Mouse (Mus musculus) left cerebral cortex, adult 2 months (tissue): ENCODE measurements around the gene Slc35a3. TPM values are rescaled to one million over a fixed set of nuclear protein-coding genes. Genes with fewer than 3 reads are reported as not detected.

Source experiments
- DNase-seq, 2 experiments: peaks; one replicate each; pipeline ENCODE4 v3.0.0; 2021 to 2022; ENCODE audit warnings: low spot score in 2 of 2, mixed read lengths in 1 of 2; ENCODE audit errors: extremely low spot score in 1 of 2
- H3K27ac ChIP-seq: fragments of 200-600 bp; 2 replicates; pipeline ENCODE4 v1.8.1; 2022
- H3K4me3 ChIP-seq: fragments of 200-600 bp; 2 replicates; pipeline ENCODE4 v1.8.1; 2022
- CTCF ChIP-seq: fragments of 200-600 bp; IDR thresholded peaks from 2 replicates; pipeline ENCODE4 v1.8.1; 2022; ENCODE audit warnings: antibody characterized with exemption, mild to moderate bottlenecking, moderate library complexity
- intact Hi-C: fragments of 180-260 bp; cut with DNase I; formaldehyde crosslinking; loops from one replicate; pipeline ENCODE4 v1.15.1; 2025
- total RNA-seq, 2 experiments: library from RNA; stranded (reverse); gene quantifications; 2 replicates each; pipeline ENCODE4 v1.2.3; 2021

Slc35a3 gene
- total RNA-seq, 2 experiments from 2014 or later = 15.7 to 17.7 TPM

GRCm38 (mm10) chr3:116723496-116724481 lies 11.2 kb upstream of the Slc35a3 start:
- Histone ChIP-seq H3K4me3 (no peak overlapping the region), H3K27ac (no peak overlapping the region)
- intact Hi-C loops = no loop called here
- no peak for DNase-seq
- no peak for TF ChIP-seq CTCF

- no peak overlapping the region for H3K27ac ChIP-seq
- H3K4me3 ChIP-seq = no peak overlapping the region
- no peak for DNase-seq
- intact Hi-C loops = no loop called here
- TF ChIP-seq CTCF = no peak
Observed at GRCm38 (mm10) chr3:116722980-116723379, 10.3 kb upstream of the Slc35a3 start.

GRCm38 (mm10) chr3:116718951-116719350 lies 6.3 kb upstream of the Slc35a3 start:
- Histone ChIP-seq H3K27ac (no peak overlapping the region), H3K4me3 (no peak overlapping the region)
- intact Hi-C loops = no loop called here
- TF ChIP-seq CTCF = no peak
- no peak for DNase-seq

- Histone ChIP-seq H3K4me3 (peak overlapping the region; percentile 95), H3K27ac (no peak overlapping the region)
- no peak for DNase-seq
- no peak for TF ChIP-seq CTCF
- intact Hi-C loops = no loop called here
Observed at GRCm38 (mm10) chr3:116713031-116713430, 400 bp upstream of the Slc35a3 start.

- intact Hi-C loops = loop anchor here (1.0 kb wide), 2 partner anchors 50 to 118 kb away; partner anchors contain the start of genes Mfsd14a and Sass6
- DNase-seq = peak; percentile 81 to 85
Observed at GRCm38 (mm10) chr3:116711624-116712435, 801 bp downstream of the Slc35a3 start.

GRCm38 (mm10) chr3:116710941-116711340 lies 1.7 kb downstream of the Slc35a3 start:
- H3K4me3 ChIP-seq = peak overlapping the region; percentile 95
- no peak overlapping the region for H3K27ac ChIP-seq
- intact Hi-C loops = no loop called here
- no peak for DNase-seq
- no peak for TF ChIP-seq CTCF

More at GRCm38 (mm10) chr3:116711624-116712435, 801 bp downstream of the Slc35a3 start:
- Histone ChIP-seq H3K27ac (peak overlapping the region; percentile 83), H3K4me3 (peak overlapping the region; percentile 95)
- no peak for TF ChIP-seq CTCF

- intact Hi-C loops = no loop called here
Observed at GRCm38 (mm10) chr3:116705637-116706204, 6.9 kb downstream of the Slc35a3 start.

GRCm38 (mm10) chr3:116703835-116704234 lies 8.8 kb downstream of the Slc35a3 start:
- intact Hi-C loops = no loop called here
- Histone ChIP-seq H3K27ac (no peak overlapping the region), H3K4me3 (no peak overlapping the region)
- DNase-seq = no peak
- TF ChIP-seq CTCF = no peak

More at GRCm38 (mm10) chr3:116705637-116706204, 6.9 kb downstream of the Slc35a3 start:
- Histone ChIP-seq H3K4me3 (no peak overlapping the region), H3K27ac (no peak overlapping the region)
- DNase-seq = no peak
- TF ChIP-seq CTCF = no peak

GRCm38 (mm10) chr3:116702647-116703272 lies 9.9 kb downstream of the Slc35a3 start:
- H3K27ac ChIP-seq = no peak overlapping the region
- no peak overlapping the region for H3K4me3 ChIP-seq
- DNase-seq = no peak
- TF ChIP-seq CTCF = no peak
- intact Hi-C loops = no loop called here

- TF ChIP-seq CTCF = no peak
- Histone ChIP-seq H3K27ac (no peak overlapping the region), H3K4me3 (no peak overlapping the region)
- intact Hi-C loops = no loop called here
- no peak for DNase-seq
Observed at GRCm38 (mm10) chr3:116701601-116702000, 11.0 kb downstream of the Slc35a3 start.

GRCm38 (mm10) chr3:116698786-116699185 lies 13.8 kb downstream of the Slc35a3 start:
- TF ChIP-seq CTCF = no peak; the same call in 1 of the 2 replicates
- intact Hi-C loops = no loop called here

More at GRCm38 (mm10) chr3:116698786-116699185, 13.8 kb downstream of the Slc35a3 start:
- Histone ChIP-seq H3K4me3 (no peak overlapping the region), H3K27ac (no peak overlapping the region)
- no peak for DNase-seq
